Mouse (Mus musculus) urinary bladder, postnatal 14 days (tissue): ENCODE data around the gene Dnal1.

ENCODE experiments used
- DNase-seq: peaks from one replicate; pipeline ENCODE4 v3.0.0; 2021; ENCODE audit warnings: low spot score

The Dnal1 gene

GRCm38 (mm10) chr12:84128576-84128975, 14.4 kb downstream of the Dnal1 start:
- DNase-seq = no peak

- DNase-seq = no peak
Observed at GRCm38 (mm10) chr12:84129931-84130330, 15.8 kb downstream of the Dnal1 start.

GRCm38 (mm10) chr12:84132265-84132664, 18.1 kb downstream of the Dnal1 start:
- DNase-seq = peak; percentile 29

- DNase-seq = no peak
Observed at GRCm38 (mm10) chr12:84137131-84137530, 23.0 kb downstream of the Dnal1 start.

- no peak for DNase-seq
Observed at GRCm38 (mm10) chr12:84140135-84140534, 26.0 kb downstream of the Dnal1 start.

GRCm38 (mm10) chr12:84141271-84141670, 27.1 kb downstream of the Dnal1 start:
- no peak for DNase-seq

- DNase-seq = no peak
Observed at GRCm38 (mm10) chr12:84142281-84143050, 28.3 kb downstream of the Dnal1 start.

- DNase-seq = peak; percentile 62
Observed at GRCm38 (mm10) chr12:84147954-84148621, 33.9 kb downstream of the Dnal1 start, which contains the start of gene Pnma1. Gene Pnma1, minus strand, starts transcription at chr12:84148489.

- no peak for DNase-seq
Observed at GRCm38 (mm10) chr12:84148622-84149012, 34.5 kb downstream of the Dnal1 start.

- DNase-seq = no peak
Observed at GRCm38 (mm10) chr12:84149971-84150370, 35.8 kb downstream of the Dnal1 start.

GRCm38 (mm10) chr12:84150976-84151375, 36.8 kb downstream of the Dnal1 start:
- DNase-seq = no peak

- no peak for DNase-seq
Observed at GRCm38 (mm10) chr12:84151911-84152310, 37.7 kb downstream of the Dnal1 start.

GRCm38 (mm10) chr12:84152352-84153190, 38.4 kb downstream of the Dnal1 start:
- no peak for DNase-seq

- no peak for DNase-seq
Observed at GRCm38 (mm10) chr12:84153414-84153813, 39.2 kb downstream of the Dnal1 start.

GRCm38 (mm10) chr12:84154786-84155522, 40.8 kb downstream of the Dnal1 start:
- no peak for DNase-seq

- DNase-seq = no peak
Observed at GRCm38 (mm10) chr12:84155523-84155871, 41.3 kb downstream of the Dnal1 start.

- DNase-seq = no peak
Observed at GRCm38 (mm10) chr12:84156210-84156609, 42.0 kb downstream of the Dnal1 start.

GRCm38 (mm10) chr12:84158156-84158555, 44.0 kb downstream of the Dnal1 start:
- DNase-seq = no peak

GRCm38 (mm10) chr12:84160491-84160890, 46.3 kb downstream of the Dnal1 start:
- no peak for DNase-seq

GRCm38 (mm10) chr12:84161116-84161515, 47.0 kb downstream of the Dnal1 start:
- peak; percentile 45 for DNase-seq

GRCm38 (mm10) chr12:84161616-84162433, 47.7 kb downstream of the Dnal1 start:
- DNase-seq = no peak
